Mouse (Mus musculus) B cell, adult 62 days (primary cell): Measurements from ENCODE around the gene Elmsan1. TPM values are rescaled to one million over a fixed set of nuclear protein-coding genes. Genes with fewer than 3 reads are reported as not detected.

Experiments
- total RNA-seq: library from RNA; stranded (reverse); gene quantifications from 4 replicates; pipeline ENCODE4 v1.2.4, GENCODE M21; 2023

Elmsan1 gene
- total RNA-seq = 208 to 233 TPM (median 223 TPM) in 4 replicates

GRCm38 (mm10) chr12:84218289-84219120 is at the start of gene Elmsan1:
Gene Elmsan1 (minus strand): TSS chr12:84218881.

GRCm38 (mm10) chr12:84147954-84148621 is 70.6 kb downstream of the Elmsan1 start, which contains the start of gene Pnma1:
Gene Pnma1 (minus strand): TSS chr12:84148489.

GRCm38 (mm10) chr12:84114153-84114994 is 104.3 kb downstream of the Elmsan1 start, which contains the start of gene Dnal1:
Gene Dnal1 (plus strand): TSS chr12:84114366.

GRCm38 (mm10) chr12:84100604-84101492 is 117.8 kb downstream of the Elmsan1 start, which contains the start of gene Acot6:
Gene Acot6 (plus strand): TSS chr12:84100654.

Other genes with a start within 250 kb of the Elmsan1 start
- not detected in 4 replicates for gene Heatr4, start 234.0 kb downstream of the Elmsan1 start, total RNA-seq
- 30.2 to 37.5 TPM (median 33.8 TPM) in 4 replicates for gene Acot2, start 231.0 kb downstream of the Elmsan1 start, total RNA-seq
- gene Acot1, start 209.4 kb downstream of the Elmsan1 start, total RNA-seq = 1.4 to 7.7 TPM (median 1.8 TPM) in 4 replicates
- gene Acot4, start 180.5 kb downstream of the Elmsan1 start, total RNA-seq = not detected in 4 replicates
- not detected in 4 replicates for gene Gm49366, start 179.9 kb downstream of the Elmsan1 start, total RNA-seq
- not detected in 4 replicates for gene Acot3, start 166.7 kb downstream of the Elmsan1 start, total RNA-seq
- not detected in 4 replicates for gene Acot5, start 149.6 kb downstream of the Elmsan1 start, total RNA-seq
- 0.63 to 1.5 TPM (median 0.93 TPM) in 4 replicates for gene Acot6, start 118.2 kb downstream of the Elmsan1 start, total RNA-seq
- 0.58 to 0.78 TPM (median 0.69 TPM) in 4 replicates for gene Dnal1, start 104.5 kb downstream of the Elmsan1 start, total RNA-seq
- 14.7 to 16.3 TPM (median 15.6 TPM) in 4 replicates for gene Pnma1, start 70.4 kb downstream of the Elmsan1 start, total RNA-seq
- gene Ptgr2, start 66.4 kb upstream of the Elmsan1 start, total RNA-seq = 18.9 to 24.7 TPM (median 22.6 TPM) in 4 replicates
- gene Zfp410, start 98.0 kb upstream of the Elmsan1 start, total RNA-seq = 52.0 to 76.0 TPM (median 59.6 TPM) in 4 replicates
- 23.4 to 34.3 TPM (median 28.3 TPM) in 4 replicates for gene Coq6, start 142.8 kb upstream of the Elmsan1 start, total RNA-seq
- gene Fam161b, start 143.0 kb upstream of the Elmsan1 start, total RNA-seq = 1.4 to 2.8 TPM (median 2.6 TPM) in 4 replicates
- gene Entpd5, start 190.1 kb upstream of the Elmsan1 start, total RNA-seq = 26.8 to 33.3 TPM (median 29.1 TPM) in 4 replicates
- 0.77 to 1.7 TPM (median 1.6 TPM) in 4 replicates for gene Bbof1, start 190.2 kb upstream of the Elmsan1 start, total RNA-seq
- gene Rnf113a2, start 198.3 kb upstream of the Elmsan1 start, total RNA-seq = 45.3 to 47.8 TPM (median 46.1 TPM) in 4 replicates
- 6.7 to 11.9 TPM (median 7.9 TPM) in 4 replicates for gene Aldh6a1, start 232.1 kb upstream of the Elmsan1 start, total RNA-seq
- 17.2 to 23.1 TPM (median 22.6 TPM) in 4 replicates for gene Lin52, start 232.5 kb upstream of the Elmsan1 start, total RNA-seq